Mouse (Mus musculus): ENCODE measurements at regions not wholly inside any gene's neighbourhood (a gene's known extent, or its start where the extent isn't known, plus 50 kb on each side); places are given as distances from the start of the nearest gene placed in this dataset.

DNA sequence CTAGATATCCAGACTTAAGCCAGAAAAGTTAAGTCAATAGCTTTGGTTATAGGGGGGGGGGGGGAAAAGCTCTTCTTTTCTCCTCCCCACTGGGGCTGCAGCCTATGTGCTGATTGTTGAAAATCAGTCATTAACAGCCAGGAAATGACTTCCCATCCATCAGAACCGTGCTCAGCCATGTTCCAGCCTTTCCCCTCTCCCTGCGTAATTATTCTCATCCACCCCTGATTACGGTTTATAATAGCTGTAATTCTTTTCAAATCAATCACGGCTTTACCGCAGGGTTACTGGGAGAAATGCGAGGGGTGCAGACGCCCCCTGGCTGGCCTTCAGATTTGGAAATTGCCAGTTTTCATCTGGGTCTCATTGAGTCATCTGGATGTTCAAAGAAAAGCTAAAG is 270.8 kb upstream of the Npvf start:
- TF ChIP-seq CTCF (IDR thresholded peaks at IDR 0.05; ENCODE audit: low read depth) (no peak), EP300 (IDR thresholded peaks at IDR 0.05; ENCODE audit: low read depth) (no peak)
- 56% methylated on average over 7 of the region's 7 CpGs for WGBS (ENCODE audit: insufficient replicate concordance)
- no peak for DNase-seq (ENCODE audit: low read depth in 3 of 3, low spot score in 3 of 3)

DNA sequence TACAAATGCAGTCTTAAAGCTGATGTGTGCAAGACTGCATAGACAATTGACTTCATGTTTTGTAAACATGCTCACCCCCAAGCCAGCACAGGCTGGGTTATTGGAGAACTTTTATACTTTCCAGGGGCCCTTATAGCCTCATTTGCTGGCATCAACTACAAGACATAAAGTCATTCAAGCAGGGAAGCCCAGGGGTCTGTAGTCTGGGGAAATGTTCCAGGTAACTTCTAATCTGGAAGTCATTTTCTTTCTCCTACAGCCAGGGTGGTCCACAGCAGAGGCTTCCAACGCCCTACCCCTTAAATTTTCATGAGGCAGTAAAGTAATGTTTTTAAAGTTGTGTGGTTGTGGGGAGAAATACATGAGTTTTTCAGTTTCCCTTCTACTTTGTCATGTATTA is 272.1 kb upstream of the Npvf start:
- TF ChIP-seq EP300 (IDR thresholded peaks at IDR 0.05; ENCODE audit: low read depth) (no peak), CTCF (IDR thresholded peaks at IDR 0.05; ENCODE audit: low read depth) (no peak)
- ATAC-seq (ENCODE audit: insufficient read depth) (no peak), DNase-seq (ENCODE audit: low read depth in 3 of 3, low spot score in 3 of 3) (no peak)
- no peak overlapping the region for H3K9ac ChIP-seq (replicated peaks)
- H3K36me3 ChIP-seq (replicated peaks; ENCODE audit: control insufficient read depth, insufficient read depth, low read depth): no peaks in the 10 kb centered on the region
- H3K27me3 ChIP-seq (ENCODE audit: control insufficient read depth, insufficient read depth, low read length): no peaks in the 10 kb centered on the region
- no peaks in the 10 kb centered on the region for H3K9me3 ChIP-seq (ENCODE audit: control insufficient read depth, low read length)
- no peak overlapping the region for H3K27ac ChIP-seq
- 47% methylated on average over 1 of the region's 1 CpGs for WGBS (ENCODE audit: insufficient replicate concordance)
- H3K4me1 ChIP-seq (replicated peaks; ENCODE audit: control insufficient read depth in 2 of 2, insufficient read depth in 2 of 2, low read length in 1 of 2): no peaks in the 10 kb centered on the region
- H3K4me2 ChIP-seq (ENCODE audit: low read depth): no peak overlapping the region
- no peak overlapping the region for H3K4me3 ChIP-seq (ENCODE audit: insufficient read depth in 1 of 2, low read depth in 2 of 2, low read length in 2 of 2)

More for the DNA sequence above, 270.8 kb upstream of the Npvf start:
- no peaks in the 10 kb centered on the region for H3K36me3 ChIP-seq (replicated peaks; ENCODE audit: control insufficient read depth, insufficient read depth, low read depth)
- no peaks in the 10 kb centered on the region for H3K27me3 ChIP-seq (ENCODE audit: control insufficient read depth, insufficient read depth, low read length)
- ATAC-seq (ENCODE audit: insufficient read depth): no peak
- H3K27ac ChIP-seq: no peak overlapping the region
- H3K4me1 ChIP-seq (replicated peaks; ENCODE audit: control insufficient read depth in 2 of 2, insufficient read depth in 2 of 2, low read length in 1 of 2): no peaks in the 10 kb centered on the region
- H3K9ac ChIP-seq (replicated peaks): no peak overlapping the region
- H3K9me3 ChIP-seq (ENCODE audit: control insufficient read depth, low read length): no peaks in the 10 kb centered on the region
- no peak overlapping the region for H3K4me2 ChIP-seq (ENCODE audit: low read depth)
- H3K4me3 ChIP-seq (ENCODE audit: insufficient read depth in 1 of 2, low read depth in 2 of 2, low read length in 2 of 2): no peak overlapping the region

DNA sequence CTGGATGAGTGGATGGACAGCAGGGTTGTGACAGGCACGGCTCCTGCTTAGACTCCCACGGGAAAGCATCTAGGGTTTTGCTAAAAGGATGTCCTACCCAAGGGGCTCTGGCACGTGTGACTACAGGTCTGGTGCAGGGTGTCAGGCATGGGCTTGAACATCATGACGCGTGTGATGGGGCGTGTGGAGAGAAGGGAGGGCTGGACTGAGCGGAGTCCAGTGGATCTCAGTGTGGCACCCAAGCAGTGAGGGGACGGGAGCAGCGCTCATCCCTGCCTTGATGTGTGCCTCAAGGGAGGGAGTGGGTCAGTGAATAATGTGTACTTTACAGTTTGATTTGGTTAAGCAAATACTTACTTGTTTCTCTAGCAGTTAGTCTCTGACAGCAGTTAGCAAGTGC is 275.3 kb upstream of the Npvf start:
- Histone ChIP-seq H3K4me3 (ENCODE audit: insufficient read depth in 1 of 2, low read depth in 2 of 2, low read length in 2 of 2) (no peak overlapping the region), H3K27me3 (ENCODE audit: control insufficient read depth, insufficient read depth, low read length) (no peaks in the 10 kb centered on the region), H3K4me2 (ENCODE audit: low read depth) (no peak overlapping the region), H3K9me3 (ENCODE audit: control insufficient read depth, low read length) (no peaks in the 10 kb centered on the region), H3K36me3 (replicated peaks; ENCODE audit: control insufficient read depth, insufficient read depth, low read depth) (no peaks in the 10 kb centered on the region), H3K27ac (no peak overlapping the region), H3K9ac (replicated peaks) (no peak overlapping the region), H3K4me1 (replicated peaks; ENCODE audit: control insufficient read depth in 2 of 2, insufficient read depth in 2 of 2, low read length in 1 of 2) (no peaks in the 10 kb centered on the region)
- TF ChIP-seq EP300 (IDR thresholded peaks at IDR 0.05; ENCODE audit: low read depth): no peak
- no peak for TF ChIP-seq CTCF (IDR thresholded peaks at IDR 0.05; ENCODE audit: low read depth)
- no peak for DNase-seq (ENCODE audit: low read depth in 3 of 3, low spot score in 3 of 3)
- ATAC-seq (ENCODE audit: insufficient read depth): no peak
- WGBS (ENCODE audit: insufficient replicate concordance): 66% methylated on average over 9 of the region's 9 CpGs

DNA sequence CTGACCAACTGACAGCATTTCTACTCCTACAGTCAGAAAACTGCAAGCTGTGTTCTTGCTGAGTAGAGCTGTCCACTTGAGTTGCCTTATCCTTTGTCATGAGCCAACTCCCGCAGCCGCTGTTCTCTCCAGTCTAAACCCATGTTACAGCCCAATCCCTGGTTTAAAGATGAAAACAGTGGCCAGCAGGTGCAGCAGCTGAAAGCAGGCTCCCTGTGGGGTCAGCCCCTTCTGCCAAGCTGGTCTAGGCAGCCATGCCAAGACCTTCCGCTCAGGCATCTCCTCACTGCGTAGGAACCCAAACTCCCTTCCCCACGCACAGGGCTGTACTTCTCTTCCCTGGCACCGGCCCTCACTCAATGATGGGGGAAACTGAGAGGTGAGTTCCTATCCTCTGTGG is 279.3 kb upstream of the Npvf start:
- DNase-seq (ENCODE audit: low read depth in 3 of 3, low spot score in 3 of 3) (no peak), ATAC-seq (ENCODE audit: insufficient read depth) (no peak)
- Histone ChIP-seq H3K27ac (no peak overlapping the region), H3K4me2 (ENCODE audit: low read depth) (no peak overlapping the region), H3K9ac (replicated peaks) (no peak overlapping the region), H3K36me3 (replicated peaks; ENCODE audit: control insufficient read depth, insufficient read depth, low read depth) (no peaks in the 10 kb centered on the region), H3K9me3 (ENCODE audit: control insufficient read depth, low read length) (no peaks in the 10 kb centered on the region), H3K4me1 (replicated peaks; ENCODE audit: control insufficient read depth in 2 of 2, insufficient read depth in 2 of 2, low read length in 1 of 2) (no peaks in the 10 kb centered on the region), H3K4me3 (ENCODE audit: insufficient read depth in 1 of 2, low read depth in 2 of 2, low read length in 2 of 2) (no peak overlapping the region), H3K27me3 (ENCODE audit: control insufficient read depth, insufficient read depth, low read length) (no peaks in the 10 kb centered on the region)
- WGBS (ENCODE audit: insufficient replicate concordance): 85% methylated on average over 6 of the region's 6 CpGs
- no peak for TF ChIP-seq CTCF (IDR thresholded peaks at IDR 0.05; ENCODE audit: low read depth)
- TF ChIP-seq EP300 (IDR thresholded peaks at IDR 0.05; ENCODE audit: low read depth): no peak

DNA sequence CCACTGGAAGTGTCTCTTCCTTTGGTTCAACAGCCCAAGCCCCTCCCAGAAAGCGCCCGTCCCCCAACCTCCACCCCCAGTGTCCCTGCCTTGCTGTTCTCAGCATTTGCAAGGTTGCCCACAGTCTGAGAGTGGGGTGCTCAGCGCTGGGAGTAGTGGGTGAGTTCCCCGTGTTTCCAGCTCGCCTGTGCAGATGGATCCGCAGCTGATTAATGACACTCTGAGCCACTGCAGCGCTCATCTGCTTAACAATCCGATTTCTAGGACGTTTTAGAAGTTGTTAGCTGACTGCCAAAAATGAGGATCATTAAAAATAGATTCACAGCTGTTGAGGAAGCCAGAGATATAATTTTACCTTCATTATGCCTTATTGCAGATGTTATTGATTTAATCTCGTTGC is 280.0 kb upstream of the Npvf start:
- Histone ChIP-seq H3K4me1 (replicated peaks; ENCODE audit: control insufficient read depth in 2 of 2, insufficient read depth in 2 of 2, low read length in 1 of 2) (no peaks in the 10 kb centered on the region), H3K9ac (replicated peaks) (no peak overlapping the region), H3K4me3 (ENCODE audit: insufficient read depth in 1 of 2, low read depth in 2 of 2, low read length in 2 of 2) (no peak overlapping the region), H3K27me3 (ENCODE audit: control insufficient read depth, insufficient read depth, low read length) (no peaks in the 10 kb centered on the region), H3K4me2 (ENCODE audit: low read depth) (no peak overlapping the region), H3K27ac (no peak overlapping the region), H3K36me3 (replicated peaks; ENCODE audit: control insufficient read depth, insufficient read depth, low read depth) (no peaks in the 10 kb centered on the region), H3K9me3 (ENCODE audit: control insufficient read depth, low read length) (no peaks in the 10 kb centered on the region)
- TF ChIP-seq CTCF (IDR thresholded peaks at IDR 0.05; ENCODE audit: low read depth): no peak
- TF ChIP-seq EP300 (IDR thresholded peaks at IDR 0.05; ENCODE audit: low read depth): no peak
- DNase-seq (ENCODE audit: low read depth in 3 of 3, low spot score in 3 of 3) (no peak), ATAC-seq (ENCODE audit: insufficient read depth) (no peak)
- WGBS (ENCODE audit: insufficient replicate concordance): 63% methylated on average over 10 of the region's 10 CpGs

All from liver, embryonic 14.5 days (tissue).